Mouse (Mus musculus) liver, postnatal 0 days (tissue): Measurements from ENCODE around the gene Pde11a.

Experiments
- CTCF ChIP-seq: sonication (generic); IDR thresholded peaks from 2 replicates; pipeline ENCODE4 v1.5.1; 2016; ENCODE audit warnings: antibody characterized with exemption, low read depth
- EP300 ChIP-seq: IDR thresholded peaks from 2 replicates; pipeline ENCODE4 v1.6.1; 2016; ENCODE audit warnings: antibody characterized with exemption, low read depth, mild to moderate bottlenecking

GRCm38 (mm10) chr2:75999636-76000035, 338.9 kb downstream of the Pde11a start:
- TF ChIP-seq CTCF (no peak), EP300 (no peak)
